1 mouse cellular context compared by ENCODE assay signal in the genomic region with DNA sequence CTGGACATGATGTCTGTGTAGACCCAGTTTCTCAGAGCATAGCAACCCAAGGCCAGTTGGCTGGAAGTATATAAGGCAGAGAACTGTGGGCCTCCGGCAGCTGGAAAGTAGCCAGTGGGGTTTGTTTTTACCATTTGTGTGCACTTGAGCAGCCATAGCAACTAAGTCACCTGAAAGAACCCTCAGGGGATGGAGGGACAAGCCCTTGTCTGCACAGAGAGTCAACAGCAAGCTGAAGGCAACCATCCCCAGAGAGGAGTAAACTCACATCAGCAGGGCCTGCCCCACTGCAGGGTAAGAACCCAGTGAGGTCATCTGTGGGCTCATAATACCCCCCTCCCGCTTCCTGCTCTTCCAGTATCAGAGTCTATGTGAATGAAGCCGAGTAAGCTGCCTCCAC.
TF ChIP-seq lines count a peak whose summit lies in the region.

No protein-coding gene starts in this region.

TF ChIP-seq in CH12.LX, 34 proteins besides CTCF, POLR2A, EP300 and RAD21 (continued from another document):
- TF ChIP-seq NRF1 (IDR thresholded peaks at IDR 0.05; ENCODE audit: low read depth, low read length) (0 out of 2 replicates have a peak, but pooled peaks have one; percentile 16), ELF1 (IDR thresholded peaks at IDR 0.05; ENCODE audit: low read depth, low read length) (peak; percentile 46), TCF12 (IDR thresholded peaks at IDR 0.05; ENCODE audit: low read depth, low read length) (peak; percentile 45; the same call in 1 of the 2 replicates), UBTF (IDR thresholded peaks at IDR 0.05; ENCODE audit: low read depth, low read length) (peak; percentile 79; the same call in 1 of the 2 replicates), USF1 (IDR thresholded peaks at IDR 0.05; ENCODE audit: low read depth, low read length) (no peak), MEF2A (IDR thresholded peaks at IDR 0.05; ENCODE audit: borderline replicate concordance, low read depth, low read length) (0 out of 2 replicates have a peak, but pooled peaks have one; percentile 34), NELFE (IDR thresholded peaks at IDR 0.05; ENCODE audit: low read depth, low read length) (no peak), MAZ (IDR thresholded peaks at IDR 0.05; ENCODE audit: low read depth, low read length) (0 out of 2 replicates have a peak, but pooled peaks have one; percentile 45), MAX (IDR thresholded peaks at IDR 0.05; ENCODE audit: low read length) (no peak), BHLHE40 (IDR thresholded peaks at IDR 0.05; ENCODE audit: low read depth, low read length) (peak; percentile 59), SMC3 (IDR thresholded peaks at IDR 0.05; ENCODE audit: low read depth, low read length) (no peak), ETS1 (conservative IDR thresholded peaks at IDR 0.05; ENCODE audit: low read depth, low read length) (peak; percentile 70), IRF4 (IDR thresholded peaks at IDR 0.05; ENCODE audit: low read depth, low read length) (peak; percentile 48; the same call in 1 of the 2 replicates), KAT2A (IDR thresholded peaks at IDR 0.05; ENCODE audit: insufficient replicate concordance, low read length) (no peak), GABPA (IDR thresholded peaks at IDR 0.05; ENCODE audit: insufficient replicate concordance, low read depth, low read length) (no peak)
